Mouse (Mus musculus) spleen, adult 2 months (tissue): ENCODE results near the gene Mfsd11. TPM values are rescaled to one million over a fixed set of nuclear protein-coding genes. Genes with fewer than 3 reads are reported as not detected.

Experiments
- DNase-seq, 2 experiments: peaks; one replicate each; pipeline versions ENCODE4 v3.0.0 to v3.0.0-alpha.2; 2012 to 2021; ENCODE audit warnings: low spot score in 2 of 2, low read depth in 1 of 2
- H3K27ac ChIP-seq: fragments of 200-500 bp; 2 replicates; pipeline ENCODE4 v1.5.1; 2012; ENCODE audit warnings: low read length, inconsistent platforms; ENCODE audit not compliant: insufficient read depth
- H3K27me3 ChIP-seq: fragments of 200-500 bp; 2 replicates; pipeline ENCODE4 v1.6.1; 2012; ENCODE audit warnings: mild to moderate bottlenecking, moderate library complexity, low read length, inconsistent platforms; ENCODE audit not compliant: control insufficient read depth, insufficient read depth
- H3K36me3 ChIP-seq: fragments of 200-500 bp; 2 replicates; pipeline ENCODE4 v1.6.1; 2012; ENCODE audit warnings: mild to moderate bottlenecking, low read length, inconsistent platforms; ENCODE audit not compliant: control insufficient read depth, insufficient read depth
- H3K4me1 ChIP-seq: fragments of 200-500 bp; 2 replicates; pipeline ENCODE4 v1.6.1; 2011; ENCODE audit warnings: inconsistent platforms; ENCODE audit not compliant: control insufficient read depth, insufficient read depth, insufficient read length
- H3K4me3 ChIP-seq: fragments of 200-500 bp; 2 replicates; pipeline ENCODE4 v1.5.1; 2011; ENCODE audit warnings: mild to moderate bottlenecking, inconsistent platforms; ENCODE audit not compliant: insufficient read depth, insufficient read length; ENCODE audit errors: extremely low read depth
- CTCF ChIP-seq: fragments of 200-500 bp; IDR thresholded peaks from 2 replicates; pipeline ENCODE4 v1.5.1; 2011; ENCODE audit warnings: mild to moderate bottlenecking, inconsistent platforms; ENCODE audit not compliant: insufficient read depth, insufficient read length, insufficient replicate concordance; ENCODE audit errors: extremely low read depth
- POLR2A ChIP-seq: fragments of 200-500 bp; IDR thresholded peaks from 2 replicates; pipeline ENCODE4 v1.6.1; 2011; ENCODE audit warnings: low read depth, low read length, inconsistent platforms
- WGBS: fragments of 180-500 bp; shearing (Covaris S2); methylation state at CpG from one replicate; pipeline ENCODE4 v1.1.7; 2018; 5-methylcytosine and 5-hydroxymethylcytosine counted together
- polyA plus RNA-seq: library from polyadenylated mRNA; depleted of rRNA; stranded (reverse); fragments of >200 nt; gene quantifications from 2 replicates; pipeline ENCODE4 v1.2.3, GENCODE M21; 2012

Gene Mfsd11
- polyA plus RNA-seq, 1 experiment: 14.2 TPM

- 0 out of 2 replicates have a peak, but pooled peaks cover 4% of the 10 kb centered on the region for H3K4me1 ChIP-seq
- peak overlapping the region; percentile 37; the same call in 1 of the 2 replicates for H3K27ac ChIP-seq
- WGBS: 64% methylated on average over 20 of the region's 20 CpGs
- no peaks in the 10 kb centered on the region for H3K36me3 ChIP-seq
- no peaks in the 10 kb centered on the region; the same call in 1 of the 2 replicates for H3K27me3 ChIP-seq
- TF ChIP-seq POLR2A (no peak), CTCF (no peak)
- H3K4me3 ChIP-seq: no peak overlapping the region
- DNase-seq: peak in 1 of 2 experiments; percentile 51
These were observed 38.0 kb upstream of the Mfsd11 start for GRCm38 (mm10) chr11:116814076-116814883.

- TF ChIP-seq POLR2A (no peak), CTCF (no peak)
- H3K4me1 ChIP-seq: 0 out of 2 replicates have a peak, but pooled peaks cover 4% of the 10 kb centered on the region
- no peaks in the 10 kb centered on the region for H3K36me3 ChIP-seq
- no peak for DNase-seq
- H3K4me3 ChIP-seq: no peak overlapping the region
- 70% methylated on average over 7 of the region's 7 CpGs for WGBS
- no peaks in the 10 kb centered on the region; the same call in 1 of the 2 replicates for H3K27me3 ChIP-seq
- peak overlapping the region; percentile 37 for H3K27ac ChIP-seq
These were observed 37.3 kb upstream of the Mfsd11 start for GRCm38 (mm10) chr11:116814884-116815415.

- H3K4me1 ChIP-seq: no peaks in the 10 kb centered on the region
- 84% methylated on average over 5 of the region's 5 CpGs for WGBS
- peak overlapping the region; percentile 24; the same call in 1 of the 2 replicates for H3K27ac ChIP-seq
- no peaks in the 10 kb centered on the region for H3K36me3 ChIP-seq
- no peak for DNase-seq
- no peaks in the 10 kb centered on the region for H3K27me3 ChIP-seq
- TF ChIP-seq CTCF (no peak), POLR2A (no peak)
- no peak overlapping the region for H3K4me3 ChIP-seq
These were observed 35.5 kb upstream of the Mfsd11 start for GRCm38 (mm10) chr11:116816769-116817168.

GRCm38 (mm10) chr11:116817567-116817966, 34.7 kb upstream of the Mfsd11 start:
- Histone ChIP-seq H3K4me3 (no peak overlapping the region), H3K36me3 (no peaks in the 10 kb centered on the region), H3K4me1 (no peaks in the 10 kb centered on the region), H3K27ac (no peak overlapping the region), H3K27me3 (no peaks in the 10 kb centered on the region)
- DNase-seq: no peak
- 90% methylated on average over 5 of the region's 5 CpGs for WGBS
- no peak for TF ChIP-seq POLR2A
- no peak for TF ChIP-seq CTCF

GRCm38 (mm10) chr11:116818722-116819121, 33.5 kb upstream of the Mfsd11 start:
- Histone ChIP-seq H3K27ac (no peak overlapping the region), H3K27me3 (no peaks in the 10 kb centered on the region), H3K4me1 (no peaks in the 10 kb centered on the region), H3K4me3 (no peak overlapping the region), H3K36me3 (no peaks in the 10 kb centered on the region)
- DNase-seq: no peak
- TF ChIP-seq CTCF (no peak), POLR2A (no peak)
- 78% methylated on average over 8 of the region's 8 CpGs for WGBS

- no peak for DNase-seq
- 78% methylated on average over 5 of the region's 5 CpGs for WGBS
- H3K4me1 ChIP-seq: no peaks in the 10 kb centered on the region
- no peaks in the 10 kb centered on the region for H3K36me3 ChIP-seq
- no peak overlapping the region for H3K27ac ChIP-seq
- no peak overlapping the region for H3K4me3 ChIP-seq
- H3K27me3 ChIP-seq: no peaks in the 10 kb centered on the region
- TF ChIP-seq CTCF (no peak), POLR2A (no peak)
These were observed 32.2 kb upstream of the Mfsd11 start for GRCm38 (mm10) chr11:116819932-116820593.
